Mouse (Mus musculus): ENCODE data around the gene Foxn1. TPM values are rescaled to one million over a fixed set of nuclear protein-coding genes. Genes with fewer than 3 reads are reported as not detected.

The Foxn1 gene
- polyA plus RNA-seq, 1 experiment from 2014 or later, result 0.04 TPM

GRCm38 (mm10) chr11:78347070-78347754 lies 39.1 kb downstream of the Foxn1 start:
- no peak overlapping the region for H3K9ac ChIP-seq (ENCODE audit: low read length)
- H3K36me3 ChIP-seq (ENCODE audit: control insufficient read depth, insufficient read depth, low read length), result peaks cover 5% of the 10 kb centered on the region
- 88% methylated on average over 10 of the region's 10 CpGs for WGBS
- no peak overlapping the region for H3K27ac ChIP-seq (replicated peaks; ENCODE audit: low read depth, low read length)
- H3K4me3 ChIP-seq (ENCODE audit: low read depth, low read length), result no peak overlapping the region
- DNase-seq (ENCODE audit: low spot score), result peak; percentile 81
- ATAC-seq (ENCODE audit: insufficient number of reproducible peaks, low FRiP score, low TSS enrichment, low read depth), result no peak
- H3K4me1 ChIP-seq (ENCODE audit: control insufficient read depth, insufficient read depth, low read length), result peaks cover 15% of the 10 kb centered on the region
- H3K27me3 ChIP-seq (ENCODE audit: control insufficient read depth, insufficient read depth, low read length), result no peaks in the 10 kb centered on the region
- H3K9me3 ChIP-seq (ENCODE audit: control insufficient read depth, low read length), result no peaks in the 10 kb centered on the region
- no peak overlapping the region for H3K4me2 ChIP-seq (ENCODE audit: low read depth, severe bottlenecking)

GRCm38 (mm10) chr11:78346326-78347069 lies 39.9 kb downstream of the Foxn1 start:
- Histone ChIP-seq H3K4me2 (ENCODE audit: low read depth, severe bottlenecking) (no peak overlapping the region), H3K36me3 (ENCODE audit: control insufficient read depth, insufficient read depth, low read length) (peaks cover 5% of the 10 kb centered on the region), H3K9me3 (ENCODE audit: control insufficient read depth, low read length) (no peaks in the 10 kb centered on the region), H3K27me3 (ENCODE audit: control insufficient read depth, insufficient read depth, low read length) (no peaks in the 10 kb centered on the region), H3K4me1 (ENCODE audit: control insufficient read depth, insufficient read depth, low read length) (peaks cover 15% of the 10 kb centered on the region), H3K4me3 (ENCODE audit: low read depth, low read length) (no peak overlapping the region), H3K27ac (replicated peaks; ENCODE audit: low read depth, low read length) (no peak overlapping the region), H3K9ac (ENCODE audit: low read length) (no peak overlapping the region)
- DNase-seq (ENCODE audit: low spot score), result no peak
- ATAC-seq (ENCODE audit: insufficient number of reproducible peaks, low FRiP score, low TSS enrichment, low read depth), result no peak
- 87% methylated on average over 6 of the region's 6 CpGs for WGBS

- no peak overlapping the region for H3K27ac ChIP-seq (replicated peaks; ENCODE audit: low read depth, low read length)
- H3K9ac ChIP-seq (ENCODE audit: low read length), result no peak overlapping the region; the same call in 1 of the 2 replicates
- ATAC-seq (ENCODE audit: insufficient number of reproducible peaks, low FRiP score, low TSS enrichment, low read depth) (no peak), DNase-seq (ENCODE audit: low spot score) (no peak)
- no peaks in the 10 kb centered on the region for H3K9me3 ChIP-seq (ENCODE audit: control insufficient read depth, low read length)
- WGBS, result 82% methylated on average over 7 of the region's 7 CpGs
- no peak overlapping the region for H3K4me3 ChIP-seq (ENCODE audit: low read depth, low read length)
- peaks cover 5% of the 10 kb centered on the region for H3K36me3 ChIP-seq (ENCODE audit: control insufficient read depth, insufficient read depth, low read length)
- H3K4me1 ChIP-seq (ENCODE audit: control insufficient read depth, insufficient read depth, low read length), result peaks cover 15% of the 10 kb centered on the region
- H3K27me3 ChIP-seq (ENCODE audit: control insufficient read depth, insufficient read depth, low read length), result no peaks in the 10 kb centered on the region
- no peak overlapping the region; the same call in 1 of the 2 replicates for H3K4me2 ChIP-seq (ENCODE audit: low read depth, severe bottlenecking)
Measured at GRCm38 (mm10) chr11:78345801-78346200, 40.6 kb downstream of the Foxn1 start.

- no peak overlapping the region for H3K4me3 ChIP-seq (ENCODE audit: low read depth, low read length)
- peaks cover 15% of the 10 kb centered on the region for H3K4me1 ChIP-seq (ENCODE audit: control insufficient read depth, insufficient read depth, low read length)
- ATAC-seq (ENCODE audit: insufficient number of reproducible peaks, low FRiP score, low TSS enrichment, low read depth) (no peak), DNase-seq (ENCODE audit: low spot score) (no peak)
- peak overlapping the region; percentile 13 for H3K4me2 ChIP-seq (ENCODE audit: low read depth, severe bottlenecking)
- peaks cover 5% of the 10 kb centered on the region for H3K36me3 ChIP-seq (ENCODE audit: control insufficient read depth, insufficient read depth, low read length)
- no peak overlapping the region; the same call in 1 of the 2 replicates for H3K9ac ChIP-seq (ENCODE audit: low read length)
- H3K27me3 ChIP-seq (ENCODE audit: control insufficient read depth, insufficient read depth, low read length), result no peaks in the 10 kb centered on the region
- H3K27ac ChIP-seq (replicated peaks; ENCODE audit: low read depth, low read length), result no peak overlapping the region
- 66% methylated on average over 8 of the region's 8 CpGs for WGBS
- H3K9me3 ChIP-seq (ENCODE audit: control insufficient read depth, low read length), result no peaks in the 10 kb centered on the region
Measured at GRCm38 (mm10) chr11:78344890-78345715, 41.3 kb downstream of the Foxn1 start.

- no peaks in the 10 kb centered on the region for H3K9me3 ChIP-seq (ENCODE audit: control insufficient read depth, low read length)
- H3K27ac ChIP-seq (replicated peaks; ENCODE audit: low read depth, low read length), result no peak overlapping the region
- peak overlapping the region; percentile 51 for H3K4me2 ChIP-seq (ENCODE audit: low read depth, severe bottlenecking)
- H3K9ac ChIP-seq (ENCODE audit: low read length), result peak overlapping the region; percentile 93
- 86% methylated on average over 6 of the region's 6 CpGs for WGBS
- no peak for DNase-seq (ENCODE audit: low spot score)
- H3K27me3 ChIP-seq (ENCODE audit: control insufficient read depth, insufficient read depth, low read length), result no peaks in the 10 kb centered on the region
- peaks cover 7% of the 10 kb centered on the region for H3K36me3 ChIP-seq (ENCODE audit: control insufficient read depth, insufficient read depth, low read length)
- peaks cover 15% of the 10 kb centered on the region for H3K4me1 ChIP-seq (ENCODE audit: control insufficient read depth, insufficient read depth, low read length)
- no peak for ATAC-seq (ENCODE audit: insufficient number of reproducible peaks, low FRiP score, low TSS enrichment, low read depth)
- H3K4me3 ChIP-seq (ENCODE audit: low read depth, low read length), result peak overlapping the region; percentile 87
Measured at GRCm38 (mm10) chr11:78344328-78344889, 41.9 kb downstream of the Foxn1 start.

- ATAC-seq (ENCODE audit: insufficient number of reproducible peaks, low FRiP score, low TSS enrichment, low read depth), result peak; percentile 85
- Histone ChIP-seq H3K27me3 (ENCODE audit: control insufficient read depth, insufficient read depth, low read length) (no peaks in the 10 kb centered on the region), H3K9ac (ENCODE audit: low read length) (peak within 1 kb of the TSS; percentile 93), H3K4me3 (ENCODE audit: low read depth, low read length) (peak within 1 kb of the TSS; percentile 87), H3K4me2 (ENCODE audit: low read depth, severe bottlenecking) (peak within 1 kb of the TSS; percentile 51), H3K4me1 (ENCODE audit: control insufficient read depth, insufficient read depth, low read length) (peaks cover 15% of the 10 kb centered on the region), H3K36me3 (ENCODE audit: control insufficient read depth, insufficient read depth, low read length) (peaks cover 7% of the 10 kb centered on the region), H3K9me3 (ENCODE audit: control insufficient read depth, low read length) (no peaks in the 10 kb centered on the region), H3K27ac (replicated peaks; ENCODE audit: low read depth, low read length) (peak within 1 kb of the TSS; percentile 84)
- peak; percentile 87 for DNase-seq (ENCODE audit: low spot score)
- 1% methylated on average over 63 of the region's 66 CpGs for WGBS
Measured at GRCm38 (mm10) chr11:78343381-78344327, 42.7 kb downstream of the Foxn1 start, which contains the start of gene Unc119. Unc119 (plus strand) TSS chr11:78343482.

GRCm38 (mm10) chr11:78341702-78342101 lies 44.7 kb downstream of the Foxn1 start:
- H3K4me3 ChIP-seq (ENCODE audit: low read depth, low read length), result no peak overlapping the region
- WGBS, result 81% methylated on average over 12 of the region's 12 CpGs
- no peaks in the 10 kb centered on the region for H3K9me3 ChIP-seq (ENCODE audit: control insufficient read depth, low read length)
- H3K36me3 ChIP-seq (ENCODE audit: control insufficient read depth, insufficient read depth, low read length), result peaks cover 2% of the 10 kb centered on the region
- no peak overlapping the region for H3K4me2 ChIP-seq (ENCODE audit: low read depth, severe bottlenecking)
- H3K9ac ChIP-seq (ENCODE audit: low read length), result no peak overlapping the region
- H3K27ac ChIP-seq (replicated peaks; ENCODE audit: low read depth, low read length), result no peak overlapping the region
- H3K4me1 ChIP-seq (ENCODE audit: control insufficient read depth, insufficient read depth, low read length), result peaks cover 15% of the 10 kb centered on the region
- ATAC-seq (ENCODE audit: insufficient number of reproducible peaks, low FRiP score, low TSS enrichment, low read depth) (no peak), DNase-seq (ENCODE audit: low spot score) (no peak)
- H3K27me3 ChIP-seq (ENCODE audit: control insufficient read depth, insufficient read depth, low read length), result no peaks in the 10 kb centered on the region
